Mouse (Mus musculus) spleen, adult 12 weeks (tissue): ENCODE results near the gene Snap47.
"Not testable (repeated sequence)": the region's sequence is repeated elsewhere in the genome, so short reads cannot be mapped to it uniquely, and the experiment has no call there.

Source experiments
- DNase-seq: peaks from one replicate; pipeline ENCODE4 v3.0.0; 2022; ENCODE audit warnings: low spot score

Snap47 gene

GRCm38 (mm10) chr11:59367955-59368354 is 83.0 kb downstream of the Snap47 start:
- not testable (repeated sequence) for DNase-seq

- no peak for DNase-seq
Measured at GRCm38 (mm10) chr11:59366633-59367032, 84.4 kb downstream of the Snap47 start.

DNA sequence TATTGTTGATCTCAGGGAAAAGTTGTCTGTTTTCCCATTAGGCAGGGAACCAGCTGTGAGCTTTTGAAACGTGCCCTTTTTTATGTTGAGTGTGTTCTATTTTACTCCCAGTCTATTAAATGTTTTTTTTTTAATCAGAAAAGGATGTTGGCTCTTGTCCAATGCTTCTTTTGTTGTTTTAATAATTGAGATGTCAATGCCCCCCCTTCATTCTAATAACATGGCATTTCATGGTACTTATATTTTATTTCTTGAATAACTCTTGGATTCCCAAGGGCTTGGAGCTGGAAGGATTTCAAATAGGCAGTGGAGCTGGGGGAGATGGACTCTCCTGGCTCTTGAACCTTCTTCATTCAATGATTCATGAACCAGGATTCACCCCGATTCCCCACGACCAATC is 85.0 kb downstream of the Snap47 start:
- no peak for DNase-seq

DNA sequence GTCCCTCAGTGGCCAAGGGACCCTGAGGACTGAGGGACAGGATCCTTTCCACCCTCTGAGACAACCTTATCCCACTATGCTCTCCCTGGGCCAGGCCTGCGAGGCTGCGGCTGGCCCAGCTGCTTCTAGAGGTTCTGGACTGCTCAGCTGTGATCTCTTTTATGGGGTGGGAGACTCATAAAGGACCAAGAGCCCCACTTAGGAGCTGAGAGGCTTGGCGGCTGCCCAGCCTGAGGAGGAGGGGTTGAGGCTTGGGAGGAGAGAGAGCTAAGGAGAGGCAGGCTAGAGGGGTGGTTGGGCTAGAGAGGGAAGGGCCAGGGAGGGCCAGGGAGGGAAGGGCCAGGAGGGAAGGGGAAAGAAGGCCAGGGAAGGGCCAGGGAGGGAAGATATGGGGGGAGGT is 86.6 kb downstream of the Snap47 start:
- no peak for DNase-seq

- DNase-seq = no peak
Measured at GRCm38 (mm10) chr11:59364007-59364406, 87.0 kb downstream of the Snap47 start.

GRCm38 (mm10) chr11:59361291-59361690 is 89.7 kb downstream of the Snap47 start:
- no peak for DNase-seq
